Mouse (Mus musculus) megakaryocyte, embryonic 14.5 days (primary cell): Measurements from ENCODE around the gene A630023A22Rik.

Source experiments
- FLI1 ChIP-seq: IDR thresholded peaks from 2 replicates; pipeline ENCODE4 v1.6.1; 2012; ENCODE audit warnings: low read length, inconsistent platforms, mixed read lengths
- GATA1 ChIP-seq: IDR thresholded peaks from 3 replicates; pipeline ENCODE4 v1.6.1; 2012; ENCODE audit warnings: mixed read lengths, low read length, inconsistent platforms, borderline replicate concordance

GRCm38 (mm10) chr14:34050101-34050779, 52.3 kb downstream of the A630023A22Rik start:
- TF ChIP-seq GATA1 = no peak
- no peak for TF ChIP-seq FLI1
